Mouse (Mus musculus) erythroid progenitor cell, adult 5-6 weeks (primary cell): ENCODE data around the gene Pcf11. TPM values are rescaled to one million over a fixed set of nuclear protein-coding genes. Genes with fewer than 3 reads are reported as not detected.
A peak's percentile ranks its signal among the peaks of the same experiment; 100 is the strongest.

Experiments used
- ATAC-seq: replicated peaks from 2 replicates; pipeline ENCODE4 v1.8.0; 2016; ENCODE audit warnings: moderate number of reproducible peaks, mild to moderate bottlenecking, moderate TSS enrichment, inconsistent platforms; ENCODE audit not compliant: poor library complexity, low FRiP score, severe bottlenecking
- total RNA-seq, 2 experiments: library from RNA; stranded (forward) in 1 of 2; stranded (reverse) in 1 of 2; fragments of 150-400 nt in 1 of 2; fragments of 186-747, 209-891 nt in 1 of 2; gene quantifications; 2 replicates each; pipeline versions ENCODE4 v1.2.3 to v1.2.4; 2015 to 2017; ENCODE audit warnings: low replicate concordance in 2 of 2

Gene Pcf11
- total RNA-seq, 2 experiments from 2014 or later: 120 to 138 TPM

DNA sequence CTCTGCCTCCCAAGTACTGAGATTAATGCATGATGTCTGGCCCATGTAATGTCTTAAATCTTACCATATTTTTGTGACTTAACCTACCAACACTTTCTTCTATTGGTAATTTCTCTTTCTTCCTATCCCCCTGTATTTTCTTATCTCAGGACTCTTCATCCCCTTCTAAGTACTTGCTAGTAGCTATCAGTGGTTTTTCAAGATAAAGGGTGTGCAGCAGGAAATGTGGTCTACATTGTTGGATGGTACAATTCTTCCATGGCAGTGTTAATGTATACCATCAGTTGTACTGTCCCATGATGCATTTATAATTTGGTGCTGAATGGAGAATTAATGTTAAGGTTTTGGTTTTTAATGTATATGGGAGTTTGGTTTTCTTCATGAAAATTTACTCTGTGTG lies 27.4 kb downstream of the Pcf11 start:
- ATAC-seq: no peak

DNA sequence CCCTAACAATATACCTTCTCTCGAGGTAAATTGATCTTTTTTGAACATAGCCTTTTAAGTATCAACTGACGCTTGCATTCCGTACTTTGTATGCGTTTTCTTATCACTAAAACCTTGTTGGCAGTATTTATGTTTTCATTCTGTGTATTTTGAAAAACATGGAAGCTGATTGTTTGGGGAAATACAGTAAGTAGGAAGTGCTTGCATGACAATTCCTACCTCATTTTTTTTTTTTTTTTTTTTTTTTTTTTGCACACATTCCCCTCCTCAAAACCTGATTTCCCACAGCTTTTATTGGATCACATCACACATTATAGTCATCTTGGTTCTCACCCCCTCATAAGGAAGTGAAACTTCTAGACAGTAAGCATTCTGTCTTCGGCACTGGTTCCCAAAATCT lies 31.7 kb downstream of the Pcf11 start:
- ATAC-seq: no peak

GRCm38 (mm10) chr7:92637021-92637625 lies 32.6 kb downstream of the Pcf11 start, which contains the start of gene Ankrd42:
Gene Ankrd42 (minus strand): TSS chr7:92637142.
- peak; percentile 98 for ATAC-seq

GRCm38 (mm10) chr7:92636295-92637011 lies 33.3 kb downstream of the Pcf11 start:
- ATAC-seq: peak; percentile 32; the same call in 1 of the 2 replicates

GRCm38 (mm10) chr7:92630167-92630566 lies 39.6 kb downstream of the Pcf11 start:
- ATAC-seq: no peak; the same call in 1 of the 2 replicates

- ATAC-seq: no peak
Measured at GRCm38 (mm10) chr7:92624488-92624887, 45.2 kb downstream of the Pcf11 start.

DNA sequence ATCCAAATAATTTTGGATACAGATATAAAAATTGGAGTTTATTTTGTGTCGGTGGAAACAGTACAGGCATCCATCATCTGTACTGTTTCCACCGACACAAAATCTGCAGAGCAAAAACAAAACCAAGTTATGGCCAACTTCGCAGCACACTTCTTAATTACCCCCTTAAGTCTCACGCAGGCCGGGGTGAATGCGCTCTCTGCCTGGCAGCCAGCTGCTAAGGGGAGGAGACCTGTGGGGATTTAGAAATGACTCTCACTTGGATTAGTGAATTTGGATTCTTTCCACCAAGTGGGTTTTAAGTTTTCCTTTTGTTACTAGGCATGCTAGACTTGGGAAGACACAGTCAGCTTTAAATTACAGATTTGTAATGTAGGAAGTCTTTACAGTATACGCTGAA lies 58.9 kb downstream of the Pcf11 start:
- no peak for ATAC-seq

DNA sequence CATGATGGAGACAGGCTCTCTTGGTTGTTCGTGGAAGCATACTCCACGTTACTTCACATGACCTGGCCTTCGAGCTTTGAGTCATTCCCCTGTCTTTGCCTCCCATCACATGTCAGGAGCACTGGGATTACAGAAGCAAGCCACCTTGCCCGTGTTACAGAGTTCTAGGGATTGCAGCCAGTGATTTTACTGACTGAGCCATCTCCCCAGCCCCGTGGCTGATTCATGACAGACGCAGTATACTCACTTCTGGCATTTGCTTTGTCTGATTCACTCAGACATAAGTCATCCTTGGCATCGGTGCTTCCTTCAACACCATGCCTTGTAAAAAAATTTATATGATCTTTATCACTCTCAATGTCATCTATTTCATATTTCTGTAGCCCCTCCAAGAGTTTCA lies 64.8 kb downstream of the Pcf11 start:
- ATAC-seq: no peak

Other genes with a start within 250 kb of the Pcf11 start
- gene Ccdc90b, start 108.8 kb downstream of the Pcf11 start, total RNA-seq (2015; ENCODE audit: low replicate concordance): 3.2 and 8.4 TPM in 2 replicates
- 2.3 and 2.8 TPM in 2 replicates for gene Ccdc90b, start 108.8 kb downstream of the Pcf11 start, total RNA-seq (2017; ENCODE audit: low replicate concordance)
- not detected in 2 replicates for gene Ankrd42, start 32.8 kb downstream of the Pcf11 start, total RNA-seq (2015; ENCODE audit: low replicate concordance)
- 0.51 and 1.3 TPM in 2 replicates for gene Ankrd42, start 32.8 kb downstream of the Pcf11 start, total RNA-seq (2017; ENCODE audit: low replicate concordance)
- gene Rab30, start 71.7 kb upstream of the Pcf11 start, total RNA-seq (2015; ENCODE audit: low replicate concordance): 23.9 and 52.3 TPM in 2 replicates
- 9.2 and 14.6 TPM in 2 replicates for gene Rab30, start 71.7 kb upstream of the Pcf11 start, total RNA-seq (2017; ENCODE audit: low replicate concordance)
- 32.3 and 43.2 TPM in 2 replicates for gene Ddias, start 204.3 kb upstream of the Pcf11 start, total RNA-seq (2015; ENCODE audit: low replicate concordance)
- 24.4 and 30.3 TPM in 2 replicates for gene Ddias, start 204.3 kb upstream of the Pcf11 start, total RNA-seq (2017; ENCODE audit: low replicate concordance)
- gene Prcp, start 204.5 kb upstream of the Pcf11 start, total RNA-seq (2015; ENCODE audit: low replicate concordance): 81.8 and 98.5 TPM in 2 replicates
- gene Prcp, start 204.5 kb upstream of the Pcf11 start, total RNA-seq (2017; ENCODE audit: low replicate concordance): 38.8 and 50.4 TPM in 2 replicates